Mouse (Mus musculus) MEL (cell line): ENCODE data around the gene Vps53.

Experiments
- CTCF ChIP-seq, 3 experiments: IDR thresholded peaks in 2 of 3; conservative IDR thresholded peaks in 1 of 3; 2 replicates each; pipeline ENCODE4 v1.5.1; 2011 to 2012; ENCODE audit warnings: low read length in 3 of 3, low read depth in 2 of 3, mild to moderate bottlenecking in 2 of 3, improper control_type of control experiment in 1 of 3, inconsistent platforms in 1 of 3, mixed read lengths in 1 of 3, moderate library complexity in 1 of 3; ENCODE audit not compliant: control insufficient read depth in 1 of 3, insufficient read depth in 1 of 3, poor library complexity in 1 of 3, severe bottlenecking in 1 of 3
- E2F4 ChIP-seq: IDR thresholded peaks from 2 replicates; pipeline ENCODE4 v1.6.1; 2011; ENCODE audit warnings: low read depth, low read length, improper control_type of control experiment, borderline replicate concordance
- HCFC1 ChIP-seq: IDR thresholded peaks from 2 replicates; pipeline ENCODE4 v1.6.1; 2012; ENCODE audit warnings: low read depth, mild to moderate bottlenecking, inconsistent platforms, low read length, improper control_type of control experiment, moderate library complexity
- JUND ChIP-seq: IDR thresholded peaks from 2 replicates; pipeline ENCODE4 v1.6.1; 2011; ENCODE audit warnings: low read depth, mild to moderate bottlenecking, improper control_type of control experiment, low read length
- MEF2A ChIP-seq: IDR thresholded peaks from 2 replicates; pipeline ENCODE4 v1.6.1; 2014; ENCODE audit warnings: low read depth, mild to moderate bottlenecking, inconsistent platforms, low read length, improper control_type of control experiment; ENCODE audit not compliant: poor library complexity, insufficient replicate concordance, severe bottlenecking; ENCODE audit errors: extremely low read depth
- NELFE ChIP-seq: IDR thresholded peaks from 2 replicates; pipeline ENCODE4 v1.6.1; 2011; ENCODE audit warnings: low read depth, low read length, improper control_type of control experiment
- NRF1 ChIP-seq: IDR thresholded peaks from 2 replicates; pipeline ENCODE4 v1.6.1; 2014; ENCODE audit warnings: low read depth, mild to moderate bottlenecking, inconsistent platforms, low read length, improper control_type of control experiment, moderate library complexity; ENCODE audit not compliant: poor library complexity, insufficient read depth, severe bottlenecking
- SIN3A ChIP-seq: IDR thresholded peaks from 2 replicates; pipeline ENCODE4 v1.6.1; 2012; ENCODE audit warnings: low read length, improper control_type of control experiment, inconsistent platforms
- USF2 ChIP-seq, 2 experiments: IDR thresholded peaks; 2 replicates each; pipeline ENCODE4 v1.6.1; 2011 to 2012; ENCODE audit warnings: improper control_type of control experiment in 2 of 2, low read length in 2 of 2, borderline replicate concordance in 1 of 2, inconsistent platforms in 1 of 2, low read depth in 1 of 2, mild to moderate bottlenecking in 1 of 2; ENCODE audit not compliant: insufficient read depth in 1 of 2
- ZC3H11A ChIP-seq: IDR thresholded peaks from 2 replicates; pipeline ENCODE4 v1.6.1; 2012; ENCODE audit warnings: low read depth, mild to moderate bottlenecking, inconsistent platforms, low read length, improper control_type of control experiment
- ZMIZ1 ChIP-seq: IDR thresholded peaks from 2 replicates; pipeline ENCODE4 v1.6.1; 2012; ENCODE audit warnings: low read depth, mild to moderate bottlenecking, inconsistent platforms, low read length, improper control_type of control experiment, moderate library complexity
- ZNF384 ChIP-seq: IDR thresholded peaks from 2 replicates; pipeline ENCODE4 v1.6.1; 2012; ENCODE audit warnings: low read depth, mild to moderate bottlenecking, inconsistent platforms, low read length, improper control_type of control experiment

DNA sequence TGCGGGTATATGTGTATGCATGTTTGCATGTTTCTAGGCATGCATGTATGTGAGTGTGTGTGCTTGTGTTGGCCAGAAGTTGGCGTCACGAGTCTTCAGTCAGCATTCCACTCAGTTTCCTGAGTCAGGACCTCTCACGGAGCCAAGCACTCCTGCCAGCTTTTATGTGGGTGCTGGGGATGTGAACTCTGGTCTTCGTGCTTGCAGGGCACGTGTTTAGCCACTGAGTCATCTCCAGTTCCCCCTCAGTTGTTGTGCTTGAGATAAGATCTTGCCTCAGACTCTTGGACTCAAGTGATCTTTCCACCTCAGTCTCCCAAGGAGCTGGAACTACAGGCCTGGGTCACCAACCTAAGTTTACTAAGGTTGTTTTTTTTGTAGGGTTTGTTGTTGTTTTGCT is 170.3 kb downstream of the Vps53 start:
- no peak for TF ChIP-seq MEF2A
- TF ChIP-seq NRF1 = no peak
- no peak for TF ChIP-seq ZNF384
- no peak for TF ChIP-seq CTCF (IDR thresholded peaks at IDR 0.05 in 2 of 3, conservative IDR thresholded peaks at IDR 0.05 in 1 of 3; ENCODE audit: control insufficient read depth in 1 of 3, insufficient read depth in 1 of 3, low read depth in 2 of 3, low read length in 3 of 3, poor library complexity in 1 of 3, severe bottlenecking in 1 of 3)
- TF ChIP-seq HCFC1 = no peak
- TF ChIP-seq JUND = no peak
- no peak for TF ChIP-seq NELFE
- no peak for TF ChIP-seq USF2 (IDR thresholded peaks at IDR 0.05; ENCODE audit: borderline replicate concordance in 1 of 2, insufficient read depth in 1 of 2, low read depth in 1 of 2, low read length in 2 of 2)
- TF ChIP-seq ZC3H11A = no peak
- no peak for TF ChIP-seq SIN3A
- no peak for TF ChIP-seq E2F4
- TF ChIP-seq ZMIZ1 = no peak
